Mouse (Mus musculus): ENCODE results near the gene Trh. TPM values are rescaled to one million over a fixed set of nuclear protein-coding genes. Genes with fewer than 3 reads are reported as not detected.

The Trh gene
- polyA plus RNA-seq, 1 experiment from 2014 or later, result 9.1 TPM

DNA sequence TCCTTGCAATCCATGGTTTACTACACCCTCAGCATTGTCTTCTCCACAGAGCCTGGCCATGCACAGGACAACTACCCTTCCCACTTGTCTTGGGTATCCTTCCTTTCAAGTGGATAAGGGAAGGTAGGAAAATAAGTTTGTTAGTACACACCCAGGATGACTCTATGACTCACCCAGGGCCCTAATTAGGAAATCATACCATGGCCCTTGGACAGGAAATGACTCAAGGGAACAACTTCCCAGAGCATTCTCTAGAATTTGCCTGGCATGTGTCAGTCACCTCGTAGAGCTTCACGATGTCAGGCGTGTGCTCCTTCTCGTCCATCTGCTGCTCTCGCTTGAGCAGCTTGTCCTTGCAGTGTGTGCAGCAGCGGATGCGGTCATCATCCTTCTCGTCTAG, 45.0 kb downstream of the Trh start:
- Histone ChIP-seq H3K27me3 (replicated peaks; ENCODE audit: control insufficient read depth, insufficient read depth, low read length) (no peaks in the 10 kb centered on the region), H3K4me1 (replicated peaks; ENCODE audit: control insufficient read depth, insufficient read depth, low read length) (no peaks in the 10 kb centered on the region), H3K9me3 (ENCODE audit: control insufficient read depth, low read length) (no peaks in the 10 kb centered on the region), H3K4me3 (replicated peaks; ENCODE audit: low read length) (no peak overlapping the region), H3K27ac (ENCODE audit: low read length) (no peak overlapping the region), H3K4me2 (ENCODE audit: low read length) (no peak overlapping the region), H3K9ac (replicated peaks; ENCODE audit: low read depth, low read length) (no peak overlapping the region), H3K36me3 (ENCODE audit: control insufficient read depth, insufficient read depth) (peaks cover 40% of the 10 kb centered on the region)
- 90% methylated on average over 8 of the region's 8 CpGs for WGBS
- ATAC-seq, result no peak

Other genes starting within 250 kb of the Trh start
- gene Nr2c2, start 153.3 kb downstream of the Trh start, polyA plus RNA-seq (2015; fragmentation: Nextera tagmentation; extraction: Ambion mirVana), result 21.5 and 25.8 TPM in 2 replicates
- 58.7 and 65.8 TPM in 2 replicates for gene Mrps25, start 60.6 kb downstream of the Trh start, polyA plus RNA-seq (2015; fragmentation: Nextera tagmentation; extraction: Ambion mirVana)
- gene Rbsn, start 29.7 kb downstream of the Trh start, polyA plus RNA-seq (2015; fragmentation: Nextera tagmentation; extraction: Ambion mirVana), result 34.6 and 37.9 TPM in 2 replicates

Data from forebrain, embryonic 16.5 days (tissue).